Mouse (Mus musculus) hindbrain, embryonic 15.5 days (tissue): ENCODE results near the gene Dppa3. TPM values are rescaled to one million over a fixed set of nuclear protein-coding genes. Genes with fewer than 3 reads are reported as not detected.

ENCODE experiments used
- ATAC-seq: fragments of 200-750 bp; cut with Nextera tagmentation; 2 replicates; pipeline ENCODE4 v1.8.0; 2017; ENCODE audit warnings: low read depth, moderate number of reproducible peaks, moderate TSS enrichment; ENCODE audit not compliant: low FRiP score
- H3K27ac ChIP-seq: fragments of 300-500 bp; sonication (generic); replicated peaks from 2 replicates; pipeline ENCODE4 v1.5.1; 2015; ENCODE audit warnings: mild to moderate bottlenecking, inconsistent platforms
- H3K27me3 ChIP-seq: fragments of 300-500 bp; sonication (generic); 2 replicates; pipeline ENCODE4 v1.6.1; 2015; ENCODE audit warnings: control low read depth, inconsistent platforms
- H3K36me3 ChIP-seq: fragments of 300-500 bp; sonication (generic); 2 replicates; pipeline ENCODE4 v1.6.1; 2015; ENCODE audit warnings: control low read depth, inconsistent platforms
- H3K4me1 ChIP-seq: fragments of 300-500 bp; sonication (generic); replicated peaks from 2 replicates; pipeline ENCODE4 v1.6.1; 2015; ENCODE audit warnings: control low read depth, inconsistent platforms
- H3K4me2 ChIP-seq: fragments of 300-500 bp; sonication (generic); 2 replicates; pipeline ENCODE4 v1.6.1; 2015; ENCODE audit warnings: moderate library complexity, mild to moderate bottlenecking, inconsistent platforms
- H3K4me3 ChIP-seq: fragments of 300-500 bp; sonication (generic); 2 replicates; pipeline ENCODE4 v1.5.1; 2015; ENCODE audit warnings: mild to moderate bottlenecking, inconsistent platforms
- H3K9ac ChIP-seq: fragments of 300-500 bp; sonication (generic); 2 replicates; pipeline ENCODE4 v1.6.1; 2015; ENCODE audit warnings: inconsistent platforms
- H3K9me3 ChIP-seq: fragments of 300-500 bp; sonication (generic); 2 replicates; pipeline ENCODE4 v1.6.1; 2016; ENCODE audit warnings: control low read depth, inconsistent platforms
- WGBS: fragments of 180-500 bp; shearing (Covaris S2); methylation state at CpG from one replicate; pipeline ENCODE4 v1.1.7; 2015; 5-methylcytosine and 5-hydroxymethylcytosine counted together
- polyA plus RNA-seq: library from polyadenylated mRNA; unstranded; fragments of >200 nt; fragmentation: Nextera tagmentation; extraction: Ambion mirVana; gene quantifications from 2 replicates; pipeline ENCODE4 v1.2.1, GENCODE M21; 2015

Dppa3 gene
- polyA plus RNA-seq, 1 experiment from 2014 or later = not detected

DNA sequence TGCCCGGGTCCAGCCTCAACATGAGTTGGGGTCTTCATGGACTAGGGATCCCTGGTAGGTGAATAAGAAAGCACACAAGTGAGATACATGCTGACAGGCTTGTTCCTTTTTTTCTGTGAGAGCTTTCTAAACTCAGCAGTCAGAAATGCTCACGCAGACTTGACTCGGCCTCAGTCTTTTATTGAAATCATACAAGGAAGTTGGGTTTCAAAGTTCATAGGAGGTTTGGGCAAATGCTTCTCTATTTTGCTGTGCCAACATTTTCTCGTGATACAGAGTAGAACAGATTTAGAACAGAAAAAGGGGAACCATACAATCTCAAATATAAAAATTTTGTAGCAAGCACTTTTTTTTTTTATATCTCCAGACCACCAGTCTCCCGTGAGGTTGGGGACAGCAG lies 31.4 kb downstream of the Dppa3 start:
- H3K27me3 ChIP-seq = 0 out of 2 replicates have a peak, but pooled peaks cover 6% of the 10 kb centered on the region
- 90% methylated on average over 5 of the region's 5 CpGs for WGBS
- no peak overlapping the region for H3K4me3 ChIP-seq
- no peak overlapping the region for H3K4me2 ChIP-seq
- H3K4me1 ChIP-seq = no peaks in the 10 kb centered on the region
- no peaks in the 10 kb centered on the region for H3K36me3 ChIP-seq
- no peak for ATAC-seq
- H3K27ac ChIP-seq = no peak overlapping the region
- H3K9me3 ChIP-seq = no peaks in the 10 kb centered on the region
- H3K9ac ChIP-seq = no peak overlapping the region

DNA sequence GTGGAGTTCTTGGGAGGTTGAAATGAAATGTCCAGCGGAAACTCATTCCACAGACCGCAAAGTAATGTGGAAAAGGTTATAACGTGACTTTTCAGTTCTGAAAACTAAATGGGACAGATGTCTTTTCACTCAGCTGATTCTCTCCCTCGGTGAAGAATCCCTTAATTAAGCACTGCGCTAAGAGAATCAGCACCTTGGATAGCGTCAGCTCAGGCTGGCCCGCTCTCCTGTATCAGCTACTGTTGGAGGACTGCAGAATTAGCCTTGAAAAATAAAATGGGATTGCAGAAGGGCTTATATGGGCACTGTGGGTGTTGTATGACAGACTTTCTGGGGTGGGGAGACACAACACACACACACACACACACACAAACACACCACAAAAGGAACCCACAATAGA lies 33.4 kb downstream of the Dppa3 start:
- no peak for ATAC-seq
- no peak overlapping the region for H3K9ac ChIP-seq
- H3K36me3 ChIP-seq = no peaks in the 10 kb centered on the region
- H3K4me3 ChIP-seq = no peak overlapping the region
- no peak overlapping the region for H3K27ac ChIP-seq
- no peaks in the 10 kb centered on the region for H3K4me1 ChIP-seq
- 20% methylated on average over 7 of the region's 7 CpGs for WGBS
- H3K4me2 ChIP-seq = no peak overlapping the region
- 0 out of 2 replicates have a peak, but pooled peaks cover 6% of the 10 kb centered on the region for H3K27me3 ChIP-seq
- no peaks in the 10 kb centered on the region for H3K9me3 ChIP-seq

DNA sequence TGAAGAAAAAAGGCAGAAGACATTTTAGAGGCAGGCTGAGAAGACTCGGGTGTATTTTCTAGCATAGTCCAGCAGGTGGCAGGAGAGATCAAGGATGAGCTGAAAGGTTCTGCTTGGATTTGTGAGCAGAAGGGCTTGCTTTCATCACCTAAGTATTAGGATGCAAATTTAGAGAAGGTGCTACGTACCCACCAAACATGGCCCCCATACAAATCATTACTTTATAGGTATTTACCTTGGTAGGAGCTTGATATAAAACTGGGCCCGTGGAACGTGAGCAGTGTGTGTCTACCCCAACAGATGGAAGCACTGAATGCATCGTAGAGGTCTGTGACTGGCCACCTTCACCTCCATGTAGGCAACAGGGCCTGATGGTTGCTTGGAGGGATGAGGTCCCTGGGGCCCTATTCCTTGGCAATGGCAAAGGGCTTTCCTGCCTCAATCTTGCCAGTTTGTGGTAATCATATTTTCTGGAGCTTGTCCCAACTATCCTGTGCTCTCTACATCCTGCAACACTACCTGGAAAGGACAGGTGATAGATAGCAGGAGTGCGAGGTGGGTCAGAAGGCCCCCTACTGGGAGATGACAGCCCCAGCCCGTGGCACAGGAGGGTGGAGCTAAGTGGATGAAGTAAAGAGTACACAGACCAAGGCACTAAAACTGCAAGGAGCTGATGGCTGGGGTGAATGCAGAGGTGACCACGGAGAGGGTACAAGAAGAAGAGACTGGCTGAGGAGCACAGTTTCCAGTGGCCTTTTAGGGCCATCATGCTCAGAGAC lies 34.6 kb downstream of the Dppa3 start:
- no peaks in the 10 kb centered on the region for H3K9me3 ChIP-seq
- no peak overlapping the region for H3K4me3 ChIP-seq
- no peak overlapping the region for H3K9ac ChIP-seq
- H3K4me1 ChIP-seq = no peaks in the 10 kb centered on the region
- 0 out of 2 replicates have a peak, but pooled peaks cover 6% of the 10 kb centered on the region for H3K27me3 ChIP-seq
- ATAC-seq = peak; percentile 74; the same call in 1 of the 2 replicates
- H3K4me2 ChIP-seq = no peak overlapping the region
- no peaks in the 10 kb centered on the region for H3K36me3 ChIP-seq
- no peak overlapping the region for H3K27ac ChIP-seq
- 49% methylated on average over 8 of the region's 8 CpGs for WGBS

DNA sequence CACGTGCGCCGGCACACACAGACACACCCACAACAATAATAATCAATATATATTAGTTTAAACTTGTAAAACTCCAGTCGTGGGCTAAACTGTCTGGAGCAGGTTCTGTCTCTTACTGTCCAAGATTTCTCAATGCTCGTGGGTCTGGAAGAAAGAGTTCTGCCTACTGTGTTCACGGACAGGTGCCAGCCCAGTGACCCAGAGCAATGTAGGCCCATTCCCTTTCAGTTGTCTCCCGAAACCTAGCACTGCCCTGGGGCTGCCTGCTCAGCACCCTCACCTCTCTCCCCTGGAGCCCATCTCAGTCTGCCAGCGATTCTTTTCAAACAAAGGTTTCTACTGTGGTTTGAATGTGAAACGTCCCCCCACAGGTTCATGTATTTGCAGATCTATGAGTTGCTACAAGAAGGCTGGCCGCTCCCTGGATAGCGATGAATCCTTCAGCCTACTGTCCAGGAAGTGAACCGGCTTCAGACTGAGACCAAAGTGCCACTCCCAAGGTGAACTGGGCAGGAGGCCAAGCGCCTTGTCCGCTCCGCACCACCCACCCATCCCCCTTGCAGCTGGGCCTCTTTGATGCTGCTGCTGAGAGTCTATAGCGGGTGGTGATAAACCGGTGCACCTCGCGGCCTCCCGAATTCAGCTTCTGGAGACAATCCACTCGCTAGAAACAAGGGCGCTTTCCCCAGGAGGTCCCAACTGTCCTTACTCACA lies 36.5 kb downstream of the Dppa3 start:
- Histone ChIP-seq H3K4me2 (no peak overlapping the region), H3K4me1 (no peaks in the 10 kb centered on the region), H3K27me3 (0 out of 2 replicates have a peak, but pooled peaks cover 6% of the 10 kb centered on the region), H3K4me3 (no peak overlapping the region), H3K36me3 (no peaks in the 10 kb centered on the region), H3K9ac (no peak overlapping the region), H3K9me3 (no peaks in the 10 kb centered on the region), H3K27ac (no peak overlapping the region)
- ATAC-seq = no peak
- WGBS = 34% methylated on average over 22 of the region's 22 CpGs

DNA sequence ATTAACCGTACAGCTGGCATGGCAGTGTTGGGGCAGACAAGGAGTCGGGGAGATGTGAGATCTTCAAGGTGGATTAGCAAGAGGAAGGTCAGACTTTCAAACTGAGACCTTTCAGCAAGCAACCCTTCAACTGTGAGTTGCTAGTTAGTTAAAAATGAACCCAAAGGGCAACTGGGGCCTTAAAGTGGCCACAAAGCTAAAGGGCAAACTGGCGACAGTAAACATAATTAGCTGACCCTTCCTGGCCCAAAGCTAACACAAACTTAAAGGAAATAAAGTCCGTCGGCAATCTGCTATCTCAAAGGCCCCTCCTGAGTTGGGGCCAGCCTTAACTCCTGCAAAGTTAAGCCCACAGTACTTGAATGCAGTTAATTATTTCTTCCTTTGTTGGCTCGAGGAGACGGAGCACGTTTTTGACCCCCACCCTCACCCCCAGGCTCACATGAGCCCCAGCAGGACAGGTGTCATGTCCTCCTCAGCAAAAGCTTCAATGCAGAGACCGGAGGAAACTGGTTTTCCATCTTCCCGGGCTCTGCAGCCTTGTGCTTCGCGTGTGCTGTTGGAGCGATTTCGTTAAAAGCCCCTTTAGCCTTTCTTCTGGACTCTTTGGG lies 37.5 kb downstream of the Dppa3 start:
- no peak overlapping the region for H3K4me2 ChIP-seq
- WGBS = 54% methylated on average over 14 of the region's 14 CpGs
- no peaks in the 10 kb centered on the region for H3K4me1 ChIP-seq
- no peak overlapping the region for H3K9ac ChIP-seq
- no peaks in the 10 kb centered on the region for H3K9me3 ChIP-seq
- 0 out of 2 replicates have a peak, but pooled peaks cover 6% of the 10 kb centered on the region for H3K27me3 ChIP-seq
- no peak for ATAC-seq
- no peak overlapping the region for H3K4me3 ChIP-seq
- no peaks in the 10 kb centered on the region for H3K36me3 ChIP-seq
- no peak overlapping the region for H3K27ac ChIP-seq

DNA sequence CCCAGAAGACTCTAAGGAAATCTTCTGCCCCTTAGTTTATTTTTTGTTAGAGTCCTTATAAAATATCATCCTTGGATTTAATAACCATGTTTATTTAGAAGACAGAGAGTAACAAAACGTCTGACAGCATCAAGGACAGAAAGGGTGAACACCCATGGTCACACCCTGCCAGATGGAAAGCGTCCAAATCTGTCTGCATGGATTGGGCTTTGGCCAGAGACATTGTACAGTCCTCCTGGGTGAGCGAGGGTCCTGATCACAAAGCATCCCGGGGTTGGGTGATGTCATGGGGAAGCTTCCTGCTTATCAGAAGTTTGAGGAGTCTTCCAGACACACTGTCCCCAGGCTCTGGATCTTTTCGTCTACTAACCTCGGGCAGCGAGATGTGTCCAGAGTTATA lies 39.7 kb downstream of the Dppa3 start:
- Histone ChIP-seq H3K4me3 (no peak overlapping the region), H3K27ac (no peak overlapping the region), H3K9ac (no peak overlapping the region), H3K4me1 (peaks cover 9% of the 10 kb centered on the region), H3K36me3 (no peaks in the 10 kb centered on the region), H3K4me2 (no peak overlapping the region), H3K27me3 (0 out of 2 replicates have a peak, but pooled peaks cover 6% of the 10 kb centered on the region), H3K9me3 (no peaks in the 10 kb centered on the region)
- WGBS = 72% methylated on average over 7 of the region's 7 CpGs
- ATAC-seq = no peak

DNA sequence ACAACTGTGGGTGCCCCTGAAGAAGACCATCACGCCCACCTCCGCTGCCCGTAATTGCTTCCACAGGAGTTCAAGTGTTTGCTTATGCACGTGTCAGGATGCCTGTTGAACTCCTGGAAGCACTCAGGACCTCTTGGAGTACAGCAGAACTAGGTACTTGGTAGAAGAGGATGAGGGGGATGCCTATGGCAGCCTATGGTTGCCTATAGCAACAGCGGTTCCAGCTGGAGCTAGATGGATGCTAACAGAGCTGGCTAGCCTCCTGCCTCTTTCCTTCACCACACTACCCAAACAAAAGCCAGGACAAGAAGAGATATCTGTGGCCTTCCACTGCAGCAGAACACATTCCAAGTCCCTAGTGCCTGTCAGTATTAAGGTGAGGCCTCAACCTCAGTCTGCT lies 41.5 kb downstream of the Dppa3 start:
- H3K4me2 ChIP-seq = no peak overlapping the region
- H3K36me3 ChIP-seq = no peaks in the 10 kb centered on the region
- H3K27ac ChIP-seq = no peak overlapping the region
- no peak overlapping the region for H3K9ac ChIP-seq
- 74% methylated on average over 5 of the region's 5 CpGs for WGBS
- peaks cover 9% of the 10 kb centered on the region for H3K4me1 ChIP-seq
- no peaks in the 10 kb centered on the region for H3K27me3 ChIP-seq
- no peaks in the 10 kb centered on the region for H3K9me3 ChIP-seq
- ATAC-seq = no peak
- no peak overlapping the region for H3K4me3 ChIP-seq

DNA sequence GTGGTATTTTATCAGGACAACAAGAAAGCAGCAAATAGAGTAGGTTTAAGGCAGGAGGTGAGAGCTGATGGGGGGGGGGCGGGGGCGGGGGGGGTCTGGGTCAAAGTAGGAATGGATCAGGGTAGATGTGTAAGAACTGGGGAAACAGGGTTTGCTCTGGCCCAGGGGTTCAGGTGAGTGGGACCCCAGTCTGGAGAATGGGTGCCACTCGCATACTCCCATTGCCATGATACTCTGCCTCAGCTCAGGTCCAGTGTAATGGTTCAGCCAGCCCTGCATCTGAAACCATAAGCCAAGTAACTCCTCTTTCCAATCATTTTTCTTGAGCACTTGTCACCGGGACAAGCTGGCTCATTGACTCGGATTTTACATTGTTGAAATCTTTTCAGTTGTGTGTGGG lies 42.6 kb downstream of the Dppa3 start:
- Histone ChIP-seq H3K27ac (no peak overlapping the region), H3K4me3 (no peak overlapping the region), H3K9ac (no peak overlapping the region), H3K36me3 (no peaks in the 10 kb centered on the region), H3K4me1 (peaks cover 9% of the 10 kb centered on the region), H3K9me3 (no peaks in the 10 kb centered on the region), H3K4me2 (no peak overlapping the region), H3K27me3 (no peaks in the 10 kb centered on the region)
- ATAC-seq = peak; percentile 28; the same call in 1 of the 2 replicates
- WGBS = 83% methylated on average over 5 of the region's 5 CpGs

DNA sequence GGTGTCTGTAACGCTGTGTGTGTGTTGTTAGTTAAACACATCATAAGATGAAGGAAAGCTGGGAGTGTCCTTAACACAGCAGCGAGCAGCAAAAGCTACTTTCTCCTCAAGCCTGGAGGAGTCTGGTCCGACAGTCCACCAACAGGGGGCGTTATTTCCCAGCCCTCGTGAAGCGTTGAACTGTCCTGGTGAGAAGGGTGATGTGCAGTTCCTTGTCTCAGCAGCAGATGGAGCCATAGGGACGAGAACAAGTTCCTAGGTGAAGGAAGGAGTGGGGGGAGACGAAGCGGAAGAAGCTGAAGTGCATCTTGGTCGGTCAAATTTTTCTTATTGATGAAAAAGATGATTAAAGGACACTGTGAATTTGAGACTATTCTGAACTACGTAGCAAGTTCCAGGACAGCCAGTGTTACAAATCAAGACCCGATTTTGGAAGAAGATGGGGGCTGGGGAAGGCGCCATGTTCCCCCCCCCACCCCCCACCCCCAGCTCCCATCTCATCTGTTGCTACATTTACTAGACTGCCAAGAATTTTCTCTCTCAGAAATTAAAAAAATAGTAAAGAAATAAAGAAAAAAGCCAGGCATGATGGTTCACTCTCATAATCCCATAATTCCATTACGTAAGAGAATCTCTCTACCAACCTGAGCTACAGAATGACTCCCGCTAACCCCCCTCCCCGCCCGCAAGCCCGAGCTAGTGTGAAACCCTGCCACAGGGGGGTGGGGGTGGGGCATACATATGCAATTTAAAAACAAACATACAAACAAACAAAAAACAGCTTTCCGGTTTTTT lies 43.4 kb downstream of the Dppa3 start:
- 4% methylated on average over 19 of the region's 19 CpGs for WGBS
- peak overlapping the region; percentile 42 for H3K9ac ChIP-seq
- H3K36me3 ChIP-seq = no peaks in the 10 kb centered on the region
- no peaks in the 10 kb centered on the region for H3K27me3 ChIP-seq
- H3K4me3 ChIP-seq = peak overlapping the region; percentile 50
- peak overlapping the region; percentile 72 for H3K4me2 ChIP-seq
- peak overlapping the region; percentile 70 for H3K27ac ChIP-seq
- peak; percentile 92 for ATAC-seq
- no peaks in the 10 kb centered on the region for H3K9me3 ChIP-seq
- peaks cover 9% of the 10 kb centered on the region for H3K4me1 ChIP-seq

DNA sequence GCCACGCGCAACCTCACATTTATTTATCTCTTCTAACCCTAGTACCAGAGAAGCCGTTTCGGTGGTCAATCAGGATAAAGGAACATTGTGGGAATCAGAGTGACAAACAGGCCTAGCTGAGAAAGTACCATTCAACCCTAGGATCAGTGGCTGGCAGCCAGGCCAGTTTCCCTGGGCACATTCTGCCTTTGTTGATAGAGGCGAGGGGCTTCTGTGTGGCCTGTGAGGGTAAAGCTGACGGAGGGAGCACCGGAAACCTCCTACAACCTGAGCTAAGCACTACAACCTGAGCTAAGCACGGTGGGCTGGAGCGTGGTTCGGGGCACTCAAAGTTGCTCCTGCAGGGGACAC lies 44.0 kb downstream of the Dppa3 start:
- no peaks in the 10 kb centered on the region for H3K9me3 ChIP-seq
- H3K9ac ChIP-seq = peak overlapping the region; percentile 42; the same call in 1 of the 2 replicates
- no peaks in the 10 kb centered on the region for H3K27me3 ChIP-seq
- peak overlapping the region; percentile 64 for H3K27ac ChIP-seq
- H3K4me3 ChIP-seq = peak overlapping the region; percentile 50
- WGBS = 22% methylated on average over 10 of the region's 10 CpGs
- peak overlapping the region; percentile 72 for H3K4me2 ChIP-seq
- ATAC-seq = peak; percentile 42; the same call in 1 of the 2 replicates
- no peaks in the 10 kb centered on the region for H3K36me3 ChIP-seq
- H3K4me1 ChIP-seq = peaks cover 9% of the 10 kb centered on the region

DNA sequence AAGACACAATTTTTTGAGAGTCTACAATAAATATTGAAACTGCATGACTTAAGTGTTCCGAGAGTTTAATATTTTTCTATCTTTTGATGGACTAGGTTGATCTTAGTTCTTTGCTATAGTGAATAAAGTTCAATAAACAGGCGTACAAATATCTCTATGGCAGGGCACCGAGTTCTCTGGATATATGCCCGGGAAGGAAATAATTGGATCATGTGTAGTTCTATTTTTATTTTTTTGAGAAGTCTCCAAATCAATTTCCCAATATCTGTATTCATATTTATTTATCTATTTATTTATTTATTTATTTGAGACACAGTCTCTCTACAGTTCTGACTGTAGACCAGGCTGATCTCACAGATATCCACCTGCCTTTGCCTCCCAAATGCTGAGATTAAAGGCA lies 44.6 kb downstream of the Dppa3 start:
- Histone ChIP-seq H3K36me3 (no peaks in the 10 kb centered on the region), H3K27me3 (no peaks in the 10 kb centered on the region), H3K9ac (no peak overlapping the region), H3K9me3 (no peaks in the 10 kb centered on the region), H3K27ac (no peak overlapping the region), H3K4me3 (no peak overlapping the region), H3K4me1 (peaks cover 9% of the 10 kb centered on the region), H3K4me2 (no peak overlapping the region)
- ATAC-seq = no peak
- WGBS = 94% methylated on average over 4 of the region's 4 CpGs
